Mouse (Mus musculus) embryo, embryonic 9.5 days (tissue): ENCODE measurements at regions not wholly inside any gene's neighbourhood (a gene's known extent, or its start where the extent isn't known, plus 50 kb on each side); places are given as distances from the start of the nearest gene placed in this dataset.

Experiments
- DNase-seq: peaks from one replicate; pipeline ENCODE4 v3.0.0-alpha.2; 2017; ENCODE audit errors: extremely low spot score

DNA sequence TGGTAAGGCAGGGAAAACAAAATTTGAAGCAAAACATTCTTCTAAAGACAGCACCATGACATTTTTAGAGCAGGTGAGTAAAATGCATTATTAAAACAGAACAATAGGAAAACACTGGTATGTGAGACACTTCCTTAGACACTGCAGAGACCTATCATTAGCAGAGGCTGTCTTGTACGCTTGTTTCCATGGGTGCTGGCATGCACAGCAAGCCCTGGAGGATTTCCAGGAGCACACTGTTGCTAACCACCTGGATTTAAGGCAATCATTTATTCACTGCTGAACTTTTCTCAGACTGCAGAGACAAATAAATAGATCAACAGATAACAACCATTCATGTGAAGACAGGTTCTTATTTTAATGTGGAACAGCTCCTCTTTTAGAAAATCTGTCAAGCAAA, 127.7 kb downstream of the Pros1 start:
- DNase-seq: no peak

DNA sequence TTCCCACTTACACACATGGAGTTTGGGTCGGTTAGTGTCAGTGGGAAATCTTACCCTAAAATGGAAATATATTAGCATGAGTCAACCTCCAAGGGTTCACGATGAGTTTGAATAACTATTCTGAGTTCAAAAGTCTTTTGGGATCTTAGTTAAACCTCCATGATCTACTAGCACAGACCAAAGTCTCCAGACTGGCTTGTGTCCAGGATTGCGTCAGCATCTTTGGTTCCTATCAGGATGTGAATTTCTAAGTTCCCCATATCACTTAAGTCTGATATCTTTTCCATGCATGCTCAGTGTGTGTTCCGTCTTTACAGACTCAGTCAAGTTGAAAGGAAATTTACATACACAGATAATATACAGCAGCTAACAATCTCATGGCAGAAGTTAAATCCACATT, 128.5 kb downstream of the Pros1 start:
- DNase-seq: no peak

DNA sequence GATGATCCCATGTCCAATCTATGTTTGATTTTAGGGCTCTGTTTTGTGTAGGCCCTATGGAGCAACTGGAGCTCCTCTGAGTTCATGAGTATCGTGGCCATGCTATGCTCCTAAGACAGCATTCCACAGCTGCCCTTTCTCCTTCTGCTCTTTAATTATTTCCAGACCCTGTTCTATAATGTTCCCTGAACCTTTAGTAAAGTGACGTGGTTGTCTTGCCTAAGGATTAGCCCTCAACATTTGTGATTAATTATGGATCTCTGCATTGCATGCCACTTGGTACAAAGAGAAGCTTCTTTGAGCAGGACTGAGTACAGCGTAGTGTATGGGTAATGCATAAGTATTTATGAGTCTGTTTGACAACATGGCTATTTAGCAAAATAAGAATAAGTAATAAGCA, 141.4 kb downstream of the Pros1 start:
- DNase-seq: no peak

DNA sequence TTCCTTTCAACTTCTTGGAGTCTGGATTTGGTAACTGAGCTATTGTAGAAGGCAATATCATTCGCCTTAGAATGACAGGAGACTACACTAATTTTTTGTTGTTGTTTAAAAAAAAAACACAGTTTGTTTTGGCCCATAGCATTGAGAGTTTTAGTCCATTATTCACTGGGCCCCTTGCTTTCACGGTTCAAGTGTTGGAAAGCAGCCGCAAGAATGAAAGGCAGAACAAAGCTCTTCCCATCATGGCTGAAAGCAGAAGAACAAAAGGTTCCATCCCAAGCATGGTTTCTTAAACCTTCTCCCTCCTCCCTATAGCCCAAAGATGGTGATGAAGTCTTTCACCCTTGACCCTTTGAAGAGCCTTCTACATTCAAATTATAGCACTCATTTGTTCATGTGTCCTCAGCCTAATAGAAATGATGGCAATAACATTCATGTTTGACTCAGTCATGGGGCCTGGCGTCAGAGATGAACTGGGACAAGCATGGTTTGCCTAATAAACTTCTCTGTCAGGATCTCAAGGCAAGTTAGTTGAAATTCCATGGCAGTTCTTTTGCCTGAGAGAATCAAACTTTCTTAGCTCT, 157.1 kb downstream of the Pros1 start:
- DNase-seq: peak; percentile 18

DNA sequence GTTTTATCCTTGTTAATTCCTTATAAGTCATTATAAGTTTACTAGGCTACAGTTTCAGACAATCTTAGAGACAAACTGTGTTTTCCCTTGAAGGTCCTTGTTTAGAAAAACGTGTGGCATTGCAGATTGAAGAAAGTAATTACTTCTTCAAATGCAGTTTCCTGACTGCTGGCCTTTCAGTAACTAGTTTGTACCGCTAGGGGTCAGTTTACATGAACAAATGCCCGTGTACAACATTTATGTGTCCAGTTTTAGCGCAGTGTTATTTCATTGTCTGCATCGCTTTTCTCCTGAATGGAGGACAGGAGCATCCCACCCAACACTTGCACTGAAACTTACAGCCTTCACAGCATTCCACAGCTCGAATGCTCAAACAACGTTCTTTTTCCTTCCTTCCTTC, 160.3 kb downstream of the Pros1 start:
- DNase-seq: peak; percentile 26

DNA sequence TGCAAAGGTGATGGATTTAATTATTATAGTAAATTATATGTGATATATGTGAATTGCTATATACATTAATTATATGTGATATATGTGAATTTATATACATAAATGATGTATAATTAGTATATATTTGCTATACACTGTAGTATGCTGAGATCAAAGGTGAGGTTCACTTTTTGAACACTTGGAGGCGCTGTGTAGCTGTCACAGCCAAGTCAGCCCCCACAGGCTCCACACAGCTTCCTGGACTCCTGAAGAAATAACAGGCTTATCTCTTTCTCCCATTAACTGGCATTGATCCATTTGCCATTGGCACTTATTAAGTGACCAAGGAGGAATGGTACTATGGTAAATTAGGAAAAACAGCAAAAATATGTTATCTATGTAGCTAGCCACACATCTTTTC, 162.0 kb downstream of the Pros1 start:
- DNase-seq: peak; percentile 39

DNA sequence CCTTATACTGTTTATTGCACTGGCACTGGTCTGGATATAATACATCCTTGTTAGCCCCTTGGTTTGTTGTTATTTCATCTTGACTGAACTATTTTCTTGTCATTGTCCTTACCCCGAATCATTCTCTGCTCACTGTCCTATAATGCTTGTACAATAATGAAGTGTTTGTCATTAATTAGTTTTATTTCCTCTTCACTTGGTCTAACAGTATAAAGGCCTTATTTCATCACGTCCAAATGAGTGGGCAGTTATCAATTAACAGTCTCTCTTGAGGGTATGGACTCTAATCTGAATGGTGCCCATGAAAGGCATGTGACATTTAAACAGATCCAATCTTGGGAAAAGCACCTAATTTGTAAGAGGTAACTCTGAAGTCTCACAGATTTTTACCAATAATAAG, 162.6 kb downstream of the Pros1 start:
- no peak for DNase-seq

DNA sequence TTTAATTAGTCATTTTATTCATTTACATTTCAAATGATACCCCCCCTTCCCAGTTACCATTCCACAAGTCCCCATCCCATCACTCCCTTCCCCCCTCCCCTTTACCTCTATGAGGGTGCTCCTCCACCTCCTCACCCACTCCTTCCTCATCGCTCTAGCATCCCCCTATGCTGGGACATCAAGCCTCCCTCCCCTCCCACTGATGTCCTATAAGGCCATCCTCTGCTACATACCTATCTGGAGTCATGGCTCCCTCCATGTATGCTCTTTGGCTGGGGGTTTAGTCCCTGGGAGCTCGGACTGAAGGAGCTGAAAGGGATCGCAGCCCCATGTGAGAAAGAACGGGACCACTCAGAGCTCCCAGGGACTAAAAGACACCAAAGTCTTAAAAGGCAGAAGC, 176.3 kb downstream of the Pros1 start:
- no peak for DNase-seq

DNA sequence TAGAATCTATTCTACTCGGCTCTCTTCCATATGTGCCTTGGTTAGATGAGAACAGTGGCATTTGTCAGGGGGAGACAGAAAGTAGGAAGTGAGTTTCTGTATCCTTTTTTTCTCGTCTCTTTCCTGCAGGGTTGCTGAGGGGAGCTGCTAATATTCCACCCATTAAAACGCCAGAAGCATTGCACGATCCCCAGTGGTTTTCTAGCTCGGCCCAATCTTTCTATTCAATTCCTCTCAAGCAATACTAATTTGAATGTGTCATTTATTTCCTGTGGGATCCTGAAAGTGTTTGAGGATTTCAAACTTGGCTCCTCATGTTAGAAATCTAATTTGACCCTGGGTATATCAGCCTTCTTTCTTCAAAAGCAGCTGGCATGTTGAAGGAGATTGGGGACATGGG, 176.9 kb downstream of the Pros1 start:
- no peak for DNase-seq

DNA sequence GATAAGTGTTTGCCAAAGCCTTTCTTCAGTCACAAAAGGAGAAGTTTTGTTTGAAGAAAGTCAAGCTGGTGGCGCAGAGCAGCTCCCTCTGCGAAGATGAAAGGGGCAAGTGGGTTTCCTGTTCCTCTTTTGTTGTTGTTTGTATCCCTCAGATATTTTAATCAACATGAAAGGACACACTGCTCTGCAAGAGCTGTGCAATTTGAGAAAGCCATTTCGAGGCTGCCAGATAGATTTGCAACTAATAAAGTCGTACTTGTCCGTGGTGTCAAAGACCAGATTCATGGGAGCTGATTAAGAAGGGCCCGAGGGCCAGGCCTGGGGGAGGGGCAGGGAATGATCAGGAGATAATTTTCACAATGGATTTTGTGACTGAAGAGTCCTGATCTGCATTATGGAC, 177.7 kb downstream of the Pros1 start:
- no peak for DNase-seq

DNA sequence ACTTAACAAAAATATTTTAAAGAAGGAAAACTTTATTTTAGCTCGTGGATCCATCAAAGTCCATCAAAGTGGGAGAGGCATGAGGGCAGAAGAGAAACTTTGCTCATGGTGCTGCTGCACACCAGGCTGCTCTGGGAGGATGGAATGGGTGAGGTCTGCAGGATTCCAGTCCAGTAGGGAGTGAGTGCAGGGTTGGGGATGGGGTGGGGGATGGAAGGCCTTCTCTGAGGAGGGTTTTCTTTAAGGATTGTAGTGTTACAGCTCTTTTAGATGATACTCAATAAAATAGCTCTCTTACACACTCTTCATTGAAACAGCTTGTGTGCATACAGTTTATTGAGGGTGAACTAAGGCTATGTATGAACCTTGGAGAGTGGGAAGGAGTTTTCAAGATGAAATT, 195.0 kb downstream of the Pros1 start:
- no peak for DNase-seq

DNA sequence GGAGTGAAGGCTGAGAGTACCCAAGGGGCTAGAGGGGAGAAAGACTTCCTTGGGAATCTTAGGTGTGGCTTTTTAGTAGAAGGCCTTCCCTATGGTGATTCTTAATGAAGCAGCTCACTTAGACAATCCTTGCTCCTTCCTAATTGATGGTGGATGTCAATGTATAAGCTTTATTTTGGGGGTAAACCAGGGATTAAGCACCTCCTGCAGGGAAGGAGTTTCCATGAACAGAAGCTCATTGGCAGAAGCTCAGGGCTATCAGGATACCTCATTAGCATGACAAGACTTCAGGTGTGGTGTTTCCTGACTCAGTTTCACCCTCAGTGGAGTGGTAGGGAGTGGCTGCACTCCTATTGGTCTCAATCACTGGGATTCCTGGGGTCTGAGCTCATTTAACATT, 208.8 kb downstream of the Pros1 start:
- DNase-seq: no peak

DNA sequence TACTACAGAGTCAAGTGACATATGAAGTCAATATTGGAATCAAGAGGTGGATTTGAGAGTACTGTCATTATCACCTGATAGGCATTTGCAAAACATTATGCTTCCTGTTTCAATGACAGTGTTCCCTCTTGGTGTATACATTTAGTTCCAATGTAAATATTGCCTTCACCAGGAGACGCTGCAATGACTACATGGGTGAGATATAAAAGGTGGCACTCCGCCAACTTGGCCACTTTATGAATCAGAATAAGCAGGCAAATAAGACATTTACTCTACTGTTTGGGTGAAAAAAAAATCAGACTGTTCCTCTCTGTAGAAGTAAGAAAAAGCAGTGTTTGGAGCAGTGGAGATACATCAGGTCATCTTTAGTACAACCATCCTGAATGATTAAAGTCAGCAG, 215.9 kb downstream of the Pros1 start:
- DNase-seq: no peak

DNA sequence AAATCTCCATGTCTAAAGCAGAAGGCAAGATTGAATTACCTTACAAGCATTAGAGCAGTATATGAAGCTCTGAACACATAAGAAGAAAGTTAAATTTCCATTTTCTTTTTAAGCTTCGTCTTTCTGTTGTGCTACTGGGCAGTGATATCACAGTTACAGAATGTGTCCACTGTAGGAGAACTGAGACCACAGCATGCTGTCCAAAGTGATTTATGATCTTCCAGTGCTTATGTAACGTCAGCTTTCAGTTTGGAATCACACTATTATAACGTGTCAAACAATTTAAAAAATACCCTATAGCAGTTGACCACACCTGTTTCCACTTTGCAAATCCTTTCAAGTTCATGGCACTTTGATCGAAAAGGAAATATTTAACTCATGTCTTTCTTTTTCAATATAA, 221.7 kb downstream of the Pros1 start:
- no peak for DNase-seq

DNA sequence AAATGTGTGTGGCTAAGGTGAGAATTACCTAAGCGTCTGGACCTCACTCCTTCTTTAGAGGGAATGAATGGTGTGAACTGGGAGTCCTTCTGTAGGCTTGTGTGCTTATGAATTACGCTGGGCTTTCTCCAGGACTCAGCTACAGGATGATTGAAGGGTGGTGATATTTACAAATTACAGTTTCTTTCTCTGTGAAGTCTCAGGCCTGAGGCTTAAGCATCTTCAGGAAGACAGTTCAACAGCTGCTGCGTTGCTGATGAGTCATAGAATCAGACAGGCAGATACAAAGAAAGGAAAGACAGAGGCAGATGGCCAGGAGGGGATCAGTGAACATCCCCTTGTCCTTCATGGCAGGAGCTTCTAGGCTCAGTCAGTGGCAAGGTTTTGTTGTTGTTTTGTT, 227.3 kb downstream of the Pros1 start:
- DNase-seq: no peak

DNA sequence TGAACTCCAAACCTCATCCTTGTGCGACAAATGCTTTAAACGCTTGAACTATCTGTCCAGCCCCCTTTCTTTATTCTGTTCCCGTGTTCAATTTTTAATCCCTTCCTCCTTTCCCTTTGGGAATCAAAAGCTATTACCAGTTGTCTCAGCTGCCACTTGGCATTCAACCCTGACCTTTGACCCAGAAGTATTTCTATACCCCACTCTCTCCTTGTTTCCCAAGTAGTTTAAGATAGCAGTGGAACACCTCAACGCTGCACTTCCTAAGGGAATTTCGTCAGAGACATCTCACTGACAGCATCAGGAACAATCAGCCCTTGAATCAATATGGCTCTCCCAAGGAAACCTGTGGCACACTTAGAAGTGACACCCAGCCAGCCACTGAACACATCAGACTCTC, 229.1 kb downstream of the Pros1 start:
- DNase-seq: no peak

DNA sequence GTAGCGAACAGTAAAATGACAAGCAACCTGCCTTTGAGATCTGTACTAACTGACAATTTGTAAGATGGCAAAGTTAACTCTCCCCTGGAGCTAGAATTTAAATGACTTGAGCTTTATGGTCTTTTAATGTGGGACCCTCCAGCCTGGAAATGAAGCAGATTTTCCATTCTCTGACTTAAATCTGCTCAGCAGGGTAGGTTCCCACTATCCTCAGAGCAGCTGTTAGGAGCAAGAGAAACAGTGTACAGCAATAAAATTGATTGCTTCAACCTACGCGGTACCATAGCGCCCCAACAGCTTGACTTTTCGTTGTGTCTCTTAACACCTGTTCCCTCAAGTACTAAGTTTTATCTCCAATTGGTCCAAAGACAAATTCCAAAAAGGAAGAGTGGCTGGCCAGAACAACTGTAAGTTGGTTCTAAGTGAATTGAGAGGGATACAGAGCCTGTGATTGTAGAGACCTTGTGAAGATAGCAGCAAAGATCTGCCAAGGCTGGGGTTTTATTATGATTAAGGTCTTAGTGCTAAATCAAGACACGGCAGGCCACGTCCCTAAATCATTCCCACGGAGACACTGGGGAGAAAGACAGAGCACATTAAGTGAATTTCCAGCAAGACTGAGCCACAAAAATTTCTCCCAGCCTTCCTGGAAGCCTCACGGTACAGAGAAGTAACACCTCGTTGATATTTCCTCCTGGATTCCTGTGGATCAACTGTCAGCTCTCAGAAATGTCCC, 230.1 kb downstream of the Pros1 start:
- DNase-seq: no peak

DNA sequence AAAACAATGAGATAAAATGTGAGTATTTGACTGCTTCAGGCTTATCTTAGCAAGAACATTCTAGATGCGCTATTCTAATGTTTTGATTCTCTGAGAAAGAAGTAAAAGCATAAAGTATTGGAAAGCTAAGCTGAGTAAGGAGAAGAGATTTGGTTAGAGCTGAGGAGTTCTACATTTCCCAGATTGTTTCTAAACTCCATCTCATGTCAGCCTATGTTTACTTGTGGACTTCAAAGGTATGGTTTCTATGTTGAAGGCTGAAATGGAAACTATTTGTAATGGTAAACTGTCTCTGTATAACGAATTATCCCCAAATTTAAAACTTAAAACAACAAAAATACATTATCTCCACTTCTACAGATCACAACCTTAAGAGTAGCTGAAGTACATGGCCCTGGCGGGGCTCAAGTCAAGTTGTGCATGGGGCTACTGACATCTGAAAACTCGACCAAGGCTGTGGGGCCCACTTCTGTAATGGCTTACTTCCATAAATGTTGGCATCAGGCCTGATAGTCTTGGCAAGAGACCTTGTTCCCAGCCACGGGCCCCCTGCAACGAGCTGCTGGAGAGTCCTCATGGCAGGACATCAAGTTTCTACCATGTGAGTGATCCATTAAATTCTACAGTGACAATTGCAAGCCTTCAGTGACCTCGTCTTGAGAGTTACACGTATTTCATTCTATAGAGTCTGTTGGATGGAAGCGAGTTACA, 232.1 kb downstream of the Pros1 start:
- DNase-seq: no peak

DNA sequence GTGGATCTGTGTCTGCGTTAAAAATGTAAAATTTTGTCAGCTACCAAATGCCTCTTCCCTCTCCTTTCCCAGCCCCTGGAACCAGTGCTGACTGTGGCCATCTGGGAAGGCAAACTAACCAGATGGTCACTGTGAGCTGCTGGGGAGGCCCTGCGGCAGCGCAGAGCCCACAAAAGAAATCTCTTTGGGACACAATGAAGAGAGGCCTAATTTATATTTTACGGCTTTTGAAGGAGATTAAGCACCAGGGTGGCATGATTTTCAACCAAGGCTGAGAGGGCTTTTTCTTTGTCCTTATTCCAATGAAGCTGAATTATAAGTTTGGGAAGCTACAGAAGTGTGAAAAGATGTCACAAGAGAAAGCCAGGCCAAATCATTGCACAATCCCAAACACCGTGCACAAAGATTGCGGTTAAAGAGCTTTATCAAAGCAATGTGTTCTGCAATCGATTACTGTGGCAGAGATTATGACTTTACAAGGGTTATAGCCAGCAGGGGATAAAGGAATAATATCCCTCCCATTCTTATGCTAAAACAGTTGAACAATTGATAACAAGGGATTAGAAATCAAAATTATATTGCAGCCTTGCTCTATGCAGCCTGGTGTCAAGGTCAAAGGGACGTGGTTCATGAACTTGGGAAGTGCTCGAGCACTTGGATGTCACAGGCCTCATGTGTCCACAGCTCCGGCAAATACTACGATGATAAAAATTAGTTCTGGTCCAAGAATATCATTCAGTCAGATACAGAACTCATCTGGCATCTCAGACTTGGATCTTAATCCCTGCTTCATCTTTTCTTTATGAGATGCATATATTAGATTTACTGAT, 237.6 kb downstream of the Pros1 start:
- peak; percentile 19 for DNase-seq

DNA sequence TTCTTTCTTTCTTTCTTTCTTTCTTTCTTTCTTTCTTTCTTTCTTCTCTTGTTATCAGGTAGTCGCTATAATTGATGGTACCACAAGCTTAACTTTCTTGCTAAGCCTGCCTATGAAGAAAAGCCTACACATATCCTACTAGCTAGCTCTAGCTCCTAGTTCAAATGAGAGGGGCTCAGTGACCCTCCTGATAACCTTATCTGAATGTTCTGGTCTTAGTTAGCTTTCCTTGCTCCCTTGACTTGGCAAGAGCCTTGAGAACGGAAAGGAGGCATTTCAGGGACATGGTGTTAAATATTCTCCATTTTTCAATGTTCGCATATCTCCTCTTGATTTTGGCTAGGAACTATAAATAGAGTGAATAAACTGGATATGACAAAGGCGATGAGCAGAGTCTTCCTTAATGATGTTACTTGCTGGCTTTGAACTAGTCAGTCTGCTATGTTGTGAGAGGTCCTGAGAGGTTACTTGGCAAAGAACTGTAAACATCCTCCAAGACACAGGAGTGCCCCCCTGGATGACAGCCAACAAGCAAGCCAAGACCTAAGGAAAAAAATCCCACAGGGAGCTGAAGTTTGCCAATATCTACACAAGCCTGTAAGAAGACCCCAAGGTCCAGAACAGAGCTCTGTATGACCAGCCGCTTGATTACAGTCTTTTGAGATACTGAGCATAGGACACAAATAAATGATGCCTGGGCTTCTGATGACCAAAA, 240.2 kb downstream of the Pros1 start:
- DNase-seq: no peak

DNA sequence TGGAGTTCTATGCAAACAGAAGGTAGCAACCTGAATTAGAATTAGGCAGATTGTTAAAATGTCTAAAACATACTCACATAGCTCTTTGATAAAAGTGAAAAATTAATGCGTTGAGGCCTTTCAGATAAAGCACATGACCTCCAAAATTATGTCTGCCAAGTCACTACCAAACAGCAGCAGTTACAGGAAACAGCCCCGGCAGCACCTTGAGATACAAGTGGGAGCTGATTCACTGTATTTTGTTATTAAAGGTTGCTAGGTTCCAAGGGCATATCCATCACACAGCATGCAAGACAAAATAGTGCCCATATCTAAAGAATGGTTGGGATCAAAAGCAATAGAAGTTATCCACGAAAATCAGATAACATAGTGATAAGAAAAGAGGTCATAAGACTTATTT, 248.3 kb downstream of the Pros1 start:
- DNase-seq: no peak

DNA sequence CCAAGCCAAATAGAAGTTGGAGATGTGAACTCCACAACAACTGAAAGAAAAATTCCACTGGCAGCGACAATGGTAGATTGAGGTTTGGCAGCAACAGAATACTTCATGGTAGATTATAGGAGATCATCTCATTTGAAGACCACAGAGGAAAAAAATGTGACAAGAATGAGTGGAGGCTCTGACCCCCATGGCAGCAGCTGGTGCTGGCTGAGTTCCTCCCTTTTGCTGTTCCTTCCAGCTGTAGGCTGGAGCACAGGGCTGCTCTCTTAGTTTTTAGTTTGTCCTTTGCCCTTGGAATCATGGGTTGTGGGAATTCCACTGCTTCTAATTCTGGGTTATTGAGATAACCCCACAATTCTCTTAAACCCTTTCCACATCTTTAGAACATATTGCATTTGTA, 248.8 kb downstream of the Pros1 start:
- no peak for DNase-seq
